Mouse (Mus musculus): ENCODE measurements around the gene Zdhhc5.
"Not testable (repeated sequence)": the region's sequence is repeated elsewhere in the genome, so short reads cannot be mapped to it uniquely, and the experiment has no call there.

Zdhhc5 gene

GRCm38 (mm10) chr2:84695007-84695695 is 19.8 kb downstream of the Zdhhc5 start:
- no peak for DNase-seq (ENCODE audit: low spot score)

DNA sequence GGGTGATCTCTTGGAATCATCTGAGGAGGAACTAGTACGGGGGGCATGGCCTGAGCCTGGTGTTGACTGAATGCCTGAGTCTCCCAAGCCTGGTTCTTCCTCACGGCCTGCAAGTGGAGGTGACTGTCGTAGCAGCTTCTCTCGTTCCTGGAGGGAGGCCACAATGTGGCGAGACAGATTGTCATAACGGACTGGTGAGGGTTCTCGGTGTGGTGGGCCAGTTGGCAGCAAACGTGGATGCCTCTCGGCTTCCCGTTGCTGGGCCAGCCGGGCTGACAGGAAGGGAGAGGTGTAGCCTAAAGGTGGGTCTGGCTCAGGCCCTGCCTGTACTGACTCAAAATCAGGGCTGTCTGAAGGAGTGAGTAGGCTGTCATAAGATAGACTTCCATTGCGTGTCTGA is 24.9 kb downstream of the Zdhhc5 start:
- no peak for DNase-seq (ENCODE audit: low spot score)

GRCm38 (mm10) chr2:84688080-84688844 is 26.7 kb downstream of the Zdhhc5 start:
- DNase-seq (ENCODE audit: low spot score): no peak

- DNase-seq (ENCODE audit: low spot score): no peak
Measured at GRCm38 (mm10) chr2:84682605-84683183, 32.3 kb downstream of the Zdhhc5 start.

- no peak for DNase-seq (ENCODE audit: low spot score)
Measured at GRCm38 (mm10) chr2:84679016-84679415, 36.0 kb downstream of the Zdhhc5 start, which contains the start of gene Tmx2. Gene Tmx2, minus strand, starts transcription at chr2:84679140.

- DNase-seq (ENCODE audit: low spot score): peak; percentile 99
Measured at GRCm38 (mm10) chr2:84677968-84678880, 36.8 kb downstream of the Zdhhc5 start, which contains the start of the genes Gm28635 and Med19. Gene Gm28635, minus strand, starts transcription at chr2:84678041. Gene Med19, plus strand, starts transcription at chr2:84678402.

DNA sequence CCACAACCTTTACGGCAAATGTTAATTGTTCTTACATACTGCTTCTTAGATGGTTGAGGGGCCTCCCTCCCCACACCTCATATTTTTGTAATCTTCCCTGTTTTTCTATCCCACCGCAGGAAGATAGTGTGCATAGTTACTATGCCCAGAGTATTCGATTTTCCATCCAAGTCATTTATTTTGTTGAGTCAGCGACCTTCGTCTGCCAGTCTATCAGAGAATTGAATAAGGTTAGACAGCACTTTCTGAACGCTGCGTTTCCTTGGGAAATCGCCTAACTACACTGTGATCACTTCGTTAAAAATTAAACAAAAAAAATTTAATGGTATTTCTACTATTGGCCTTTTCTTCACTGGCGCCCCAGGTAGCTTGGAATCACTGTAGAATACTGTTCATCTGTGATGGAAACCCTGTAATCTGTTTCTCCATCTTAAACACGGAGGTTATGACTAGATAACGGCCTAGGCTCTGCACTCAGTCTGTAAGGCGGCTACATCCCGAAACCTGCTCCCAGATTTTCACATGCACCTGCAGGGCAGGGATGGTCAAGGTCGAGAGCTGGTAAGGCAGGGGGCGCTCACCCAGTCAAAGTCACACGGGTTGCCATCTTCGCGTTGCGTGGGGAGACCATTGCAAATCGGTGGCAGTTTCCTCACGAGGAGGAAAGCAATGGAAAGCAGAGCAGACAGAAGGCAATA is 37.6 kb downstream of the Zdhhc5 start:
- peak; percentile 30 for DNase-seq (ENCODE audit: low spot score)

- DNase-seq (ENCODE audit: low spot score): not testable (repeated sequence)
Measured at GRCm38 (mm10) chr2:84671535-84671934, 43.4 kb downstream of the Zdhhc5 start.

DNA sequence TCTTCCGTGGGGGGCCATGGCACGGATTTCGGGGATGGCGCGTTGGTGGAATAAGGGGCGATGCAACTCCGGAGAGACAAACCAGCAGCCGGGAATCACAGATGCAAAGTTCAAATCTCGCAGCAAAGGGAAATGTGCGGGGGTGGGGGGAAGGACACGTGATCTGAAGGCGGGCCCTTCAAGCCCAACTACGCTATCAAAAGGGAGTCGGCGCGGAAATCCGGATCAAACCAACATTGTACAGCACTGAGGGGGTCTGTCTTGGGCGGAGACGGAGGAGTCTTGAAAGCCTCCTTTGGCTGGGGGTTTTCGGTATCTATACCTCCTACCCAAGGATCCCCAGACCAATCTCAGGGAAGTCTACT is 44.4 kb downstream of the Zdhhc5 start, which contains the start of gene Selenoh:
Selenoh (minus strand) TSS at position 202 of the 365 bp plus-strand sequence.
- DNase-seq (ENCODE audit: low spot score): peak; percentile 61

DNA sequence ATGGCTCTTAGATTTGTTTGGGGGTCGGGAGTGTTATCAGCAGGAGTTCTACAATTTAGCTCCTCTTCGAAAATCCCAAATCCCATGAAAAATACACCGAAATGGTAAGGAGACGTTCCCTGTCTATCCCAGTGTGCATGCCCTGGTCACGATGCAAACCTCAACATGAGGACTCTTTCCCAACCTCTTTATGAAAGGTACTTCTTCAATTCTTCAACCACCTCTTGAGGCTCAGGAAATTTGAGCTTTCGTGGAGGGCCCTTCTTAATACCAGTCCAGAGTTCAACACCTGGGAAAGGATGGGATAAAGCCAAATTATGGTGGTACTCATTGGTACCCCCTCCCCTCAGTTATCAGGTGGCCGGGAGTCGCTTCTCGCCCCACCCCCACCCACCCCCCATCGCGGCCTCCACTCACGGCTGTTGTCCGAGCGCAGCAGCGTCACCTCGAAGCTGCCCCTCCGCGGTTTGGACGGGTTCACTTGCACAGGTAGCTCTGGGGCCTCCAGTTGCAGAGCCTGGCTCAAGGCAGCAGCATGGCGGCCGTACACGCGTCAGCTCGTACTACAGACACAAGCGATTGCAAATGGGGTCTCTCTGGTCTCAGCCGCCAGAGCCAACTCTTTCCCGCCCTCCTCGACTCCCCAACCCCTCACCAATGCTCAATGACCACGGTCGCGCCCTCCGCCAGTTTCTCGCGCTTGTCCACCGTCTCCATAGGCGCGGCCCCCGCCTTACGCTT is 45.0 kb downstream of the Zdhhc5 start:
- no peak for DNase-seq (ENCODE audit: low spot score)

DNA sequence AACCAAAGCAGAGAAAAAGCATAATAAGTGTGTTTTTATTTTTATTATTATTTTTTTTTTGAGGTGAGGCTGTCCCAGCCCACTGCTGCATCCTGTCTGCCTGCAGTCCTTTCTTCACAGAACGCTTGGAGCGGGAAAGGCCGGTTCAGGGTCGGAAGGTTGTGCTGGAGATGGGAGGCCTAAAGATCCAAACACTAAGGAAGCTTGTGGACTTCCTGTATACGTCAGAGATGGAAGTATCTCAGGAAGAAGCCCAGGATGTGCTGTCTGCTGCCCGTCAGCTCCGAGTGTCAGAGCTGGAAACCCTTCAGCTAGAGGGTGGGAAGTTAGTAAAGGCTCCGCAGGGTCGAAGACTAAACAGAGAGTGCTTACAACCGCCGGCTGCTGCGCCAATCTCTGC is 48.9 kb downstream of the Zdhhc5 start:
- no peak for DNase-seq (ENCODE audit: low spot score)

- no peak for DNase-seq (ENCODE audit: low spot score)
Measured at GRCm38 (mm10) chr2:84662866-84663265, 52.1 kb downstream of the Zdhhc5 start.

GRCm38 (mm10) chr2:84660253-84660652 is 54.7 kb downstream of the Zdhhc5 start:
- DNase-seq (ENCODE audit: low spot score): peak; percentile 48

- no peak for DNase-seq (ENCODE audit: low spot score)
Measured at GRCm38 (mm10) chr2:84658806-84659205, 56.2 kb downstream of the Zdhhc5 start, which contains the start of gene Btbd18. Gene Btbd18, plus strand, starts transcription at chr2:84659079.

DNA sequence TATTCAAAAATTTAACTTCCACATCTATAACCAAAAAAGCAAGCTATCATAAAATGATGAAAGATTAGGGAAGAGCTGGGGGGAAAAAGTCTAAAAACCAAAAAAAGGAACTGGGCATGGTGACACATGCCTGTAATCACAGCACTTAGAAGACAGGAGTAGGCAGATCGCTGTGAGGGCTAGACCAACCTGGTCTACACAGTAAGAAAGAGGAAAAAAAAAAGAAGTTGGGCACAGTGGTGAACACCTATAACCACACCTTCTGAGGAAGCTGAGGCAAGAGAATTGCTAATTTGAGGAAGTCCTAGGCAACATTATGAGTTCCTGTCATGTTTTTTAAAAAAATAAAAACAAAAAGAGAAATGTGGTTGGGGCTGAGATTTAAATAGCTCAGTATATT is 59.1 kb downstream of the Zdhhc5 start:
- no peak for DNase-seq (ENCODE audit: low spot score)

- no peak for DNase-seq (ENCODE audit: low spot score)
Measured at GRCm38 (mm10) chr2:84653354-84653753, 61.6 kb downstream of the Zdhhc5 start.

DNA sequence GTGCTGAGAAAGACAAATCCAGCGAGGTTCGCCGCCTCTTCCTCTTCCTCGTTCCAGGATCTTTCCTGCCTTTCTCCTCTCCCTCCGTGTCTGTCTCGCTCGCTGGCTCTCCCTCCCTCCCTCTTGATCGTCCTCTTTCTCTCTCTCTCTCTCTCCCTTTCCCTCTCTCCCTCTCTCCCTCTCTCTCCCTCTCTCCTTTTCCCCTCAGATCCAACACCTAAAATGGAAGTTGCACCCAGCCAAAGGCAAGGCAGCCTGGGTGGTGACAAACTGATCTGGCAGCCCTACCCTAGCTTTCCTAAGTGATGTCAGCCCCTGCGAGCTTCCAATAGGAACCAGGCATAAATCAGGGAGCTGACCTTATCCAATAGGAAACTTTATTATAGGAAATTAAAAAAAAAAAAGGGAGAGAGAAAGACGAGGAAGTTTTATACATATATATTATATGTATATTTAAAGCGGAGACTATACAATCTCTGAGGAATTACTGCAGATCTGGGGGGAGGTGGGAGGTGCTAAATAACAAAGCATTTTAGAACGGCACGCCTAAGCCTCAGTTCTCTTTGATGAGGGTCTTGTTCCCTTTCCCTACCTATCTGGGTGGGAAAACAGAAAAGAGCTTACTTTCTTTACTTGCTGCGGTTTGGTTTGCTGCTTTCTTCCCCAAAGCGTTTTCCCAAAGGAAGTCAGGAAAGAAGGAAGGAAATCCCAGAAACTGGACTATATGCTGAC is 64.3 kb downstream of the Zdhhc5 start, which contains the start of gene Ctnnd1:
Ctnnd1 (minus strand) TSS at position 302 of the 732 bp plus-strand sequence.
- peak; percentile 73 for DNase-seq (ENCODE audit: low spot score)

GRCm38 (mm10) chr2:84649674-84650073 is 65.3 kb downstream of the Zdhhc5 start:
- no peak for DNase-seq (ENCODE audit: low spot score)

DNA sequence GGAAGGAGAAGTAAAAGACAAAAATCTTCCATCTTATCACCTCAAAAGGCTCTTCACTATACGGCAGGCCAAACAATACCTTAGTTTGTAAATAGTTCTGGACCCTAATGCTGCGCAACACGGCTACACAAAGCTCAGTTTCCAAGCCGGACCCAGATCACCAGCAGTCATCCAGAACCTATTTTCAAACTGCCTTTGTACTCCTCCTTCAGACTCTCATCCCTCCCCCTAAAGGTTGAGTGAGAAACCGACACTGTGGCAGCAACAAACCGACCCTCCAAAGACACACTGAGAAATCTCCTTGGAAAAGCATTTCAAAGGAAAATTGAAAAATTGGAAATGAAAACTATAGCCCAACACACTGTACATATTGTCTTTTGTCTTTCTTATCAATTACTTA is 66.6 kb downstream of the Zdhhc5 start:
- no peak for DNase-seq (ENCODE audit: low spot score)

Measured in layer of hippocampus, adult 9-10 months (tissue).